Mouse (Mus musculus): ENCODE data around the gene Col8a1. TPM values are rescaled to one million over a fixed set of nuclear protein-coding genes. Genes with fewer than 3 reads are reported as not detected.

Gene Col8a1
- 0.25 and 0.29 TPM in 2 replicates for polyA plus RNA-seq (2012; rRNA removed)

- H3K27ac ChIP-seq (ENCODE audit: insufficient read depth, low read depth, low read length), result no peak within 1 kb of the TSS
- H3K4me3 ChIP-seq (ENCODE audit: low read depth, low read length), result peak within 1 kb of the TSS; percentile 37
- TF ChIP-seq CTCF (IDR thresholded peaks at IDR 0.05; ENCODE audit: extremely low read depth, insufficient read length, insufficient replicate concordance, low read depth, low read length) (no peak), POLR2A (IDR thresholded peaks at IDR 0.05; ENCODE audit: low read depth, low read length) (no peak)
- no peaks in the 10 kb centered on the region for H3K36me3 ChIP-seq (ENCODE audit: control insufficient read depth, insufficient read depth, low read length)
- 3% methylated on average over 19 of the region's 19 CpGs for WGBS
- 0 out of 2 replicates have a peak, but pooled peaks cover 3% of the 10 kb centered on the region for H3K4me1 ChIP-seq (ENCODE audit: control insufficient read depth, insufficient read depth, insufficient read length, low read length)
- no peaks in the 10 kb centered on the region for H3K27me3 ChIP-seq (ENCODE audit: control insufficient read depth, insufficient read depth, low read length)
Measured at GRCm38 (mm10) chr16:57754526-57755125, at the start of gene Col8a1. TSS of gene Col8a1 (minus strand) at chr16:57754737.

GRCm38 (mm10) chr16:57801886-57802285, 47.3 kb upstream of the Col8a1 start:
- TF ChIP-seq POLR2A (IDR thresholded peaks at IDR 0.05; ENCODE audit: low read depth, low read length), result no peak
- no peaks in the 10 kb centered on the region for H3K27me3 ChIP-seq (ENCODE audit: control insufficient read depth, insufficient read depth, low read length)
- H3K36me3 ChIP-seq (ENCODE audit: control insufficient read depth, insufficient read depth, low read length), result no peaks in the 10 kb centered on the region
- 90% methylated on average over 2 of the region's 2 CpGs for WGBS
- no peak overlapping the region for H3K4me3 ChIP-seq (ENCODE audit: low read depth, low read length)
- no peak overlapping the region for H3K27ac ChIP-seq (ENCODE audit: insufficient read depth, low read depth, low read length)
- no peaks in the 10 kb centered on the region for H3K4me1 ChIP-seq (ENCODE audit: control insufficient read depth, insufficient read depth, insufficient read length, low read length)

- no peak overlapping the region for H3K27ac ChIP-seq (ENCODE audit: insufficient read depth, low read depth, low read length)
- TF ChIP-seq POLR2A (IDR thresholded peaks at IDR 0.05; ENCODE audit: low read depth, low read length), result no peak
- no peak for TF ChIP-seq CTCF (IDR thresholded peaks at IDR 0.05; ENCODE audit: extremely low read depth, insufficient read length, insufficient replicate concordance, low read depth, low read length)
- no peaks in the 10 kb centered on the region for H3K4me1 ChIP-seq (ENCODE audit: control insufficient read depth, insufficient read depth, insufficient read length, low read length)
- H3K4me3 ChIP-seq (ENCODE audit: low read depth, low read length), result no peak overlapping the region
- H3K27me3 ChIP-seq (ENCODE audit: control insufficient read depth, insufficient read depth, low read length), result no peaks in the 10 kb centered on the region
- WGBS, result 76% methylated on average over 6 of the region's 6 CpGs
- no peaks in the 10 kb centered on the region for H3K36me3 ChIP-seq (ENCODE audit: control insufficient read depth, insufficient read depth, low read length)
Measured at GRCm38 (mm10) chr16:57796321-57796720, 41.8 kb upstream of the Col8a1 start.

- Histone ChIP-seq H3K4me3 (ENCODE audit: low read depth, low read length) (no peak overlapping the region), H3K4me1 (ENCODE audit: control insufficient read depth, insufficient read depth, insufficient read length, low read length) (no peaks in the 10 kb centered on the region), H3K27me3 (ENCODE audit: control insufficient read depth, insufficient read depth, low read length) (no peaks in the 10 kb centered on the region), H3K36me3 (ENCODE audit: control insufficient read depth, insufficient read depth, low read length) (no peaks in the 10 kb centered on the region), H3K27ac (ENCODE audit: insufficient read depth, low read depth, low read length) (no peak overlapping the region)
- TF ChIP-seq CTCF (IDR thresholded peaks at IDR 0.05; ENCODE audit: extremely low read depth, insufficient read length, insufficient replicate concordance, low read depth, low read length), result no peak
- no peak for TF ChIP-seq POLR2A (IDR thresholded peaks at IDR 0.05; ENCODE audit: low read depth, low read length)
Measured at GRCm38 (mm10) chr16:57779011-57779410, 24.5 kb upstream of the Col8a1 start.

GRCm38 (mm10) chr16:57765615-57766014, 11.1 kb upstream of the Col8a1 start:
- Histone ChIP-seq H3K36me3 (ENCODE audit: control insufficient read depth, insufficient read depth, low read length) (no peaks in the 10 kb centered on the region), H3K27me3 (ENCODE audit: control insufficient read depth, insufficient read depth, low read length) (no peaks in the 10 kb centered on the region), H3K4me3 (ENCODE audit: low read depth, low read length) (no peak overlapping the region), H3K27ac (ENCODE audit: insufficient read depth, low read depth, low read length) (no peak overlapping the region), H3K4me1 (ENCODE audit: control insufficient read depth, insufficient read depth, insufficient read length, low read length) (no peaks in the 10 kb centered on the region)
- WGBS, result 71% methylated on average over 3 of the region's 3 CpGs
- TF ChIP-seq CTCF (IDR thresholded peaks at IDR 0.05; ENCODE audit: extremely low read depth, insufficient read length, insufficient replicate concordance, low read depth, low read length) (no peak), POLR2A (IDR thresholded peaks at IDR 0.05; ENCODE audit: low read depth, low read length) (no peak)

GRCm38 (mm10) chr16:57759862-57760261, 5.3 kb upstream of the Col8a1 start:
- no peak overlapping the region for H3K4me3 ChIP-seq (ENCODE audit: low read depth, low read length)
- no peaks in the 10 kb centered on the region for H3K36me3 ChIP-seq (ENCODE audit: control insufficient read depth, insufficient read depth, low read length)
- H3K27me3 ChIP-seq (ENCODE audit: control insufficient read depth, insufficient read depth, low read length), result no peaks in the 10 kb centered on the region
- H3K4me1 ChIP-seq (ENCODE audit: control insufficient read depth, insufficient read depth, insufficient read length, low read length), result no peaks in the 10 kb centered on the region
- WGBS, result 64% methylated on average over 2 of the region's 2 CpGs
- H3K27ac ChIP-seq (ENCODE audit: insufficient read depth, low read depth, low read length), result no peak overlapping the region
- TF ChIP-seq CTCF (IDR thresholded peaks at IDR 0.05; ENCODE audit: extremely low read depth, insufficient read length, insufficient replicate concordance, low read depth, low read length), result no peak
- no peak for TF ChIP-seq POLR2A (IDR thresholded peaks at IDR 0.05; ENCODE audit: low read depth, low read length)

- TF ChIP-seq CTCF (IDR thresholded peaks at IDR 0.05; ENCODE audit: extremely low read depth, insufficient read length, insufficient replicate concordance, low read depth, low read length) (no peak), POLR2A (IDR thresholded peaks at IDR 0.05; ENCODE audit: low read depth, low read length) (no peak)
- 0 out of 2 replicates have a peak, but pooled peaks cover 3% of the 10 kb centered on the region for H3K4me1 ChIP-seq (ENCODE audit: control insufficient read depth, insufficient read depth, insufficient read length, low read length)
- no peaks in the 10 kb centered on the region for H3K27me3 ChIP-seq (ENCODE audit: control insufficient read depth, insufficient read depth, low read length)
- no peak overlapping the region for H3K27ac ChIP-seq (ENCODE audit: insufficient read depth, low read depth, low read length)
- H3K4me3 ChIP-seq (ENCODE audit: low read depth, low read length), result no peak overlapping the region
- H3K36me3 ChIP-seq (ENCODE audit: control insufficient read depth, insufficient read depth, low read length), result no peaks in the 10 kb centered on the region
- WGBS, result 49% methylated on average over 5 of the region's 5 CpGs
Measured at GRCm38 (mm10) chr16:57755708-57756107, 1.2 kb upstream of the Col8a1 start.
